Mouse (Mus musculus) megakaryocyte-erythroid progenitor cell, adult 5-6 weeks (primary cell): Measurements from ENCODE around the gene Plcb4. TPM values are rescaled to one million over a fixed set of nuclear protein-coding genes. Genes with fewer than 3 reads are reported as not detected.
"Not testable (repeated sequence)": the region's sequence is repeated elsewhere in the genome, so short reads cannot be mapped to it uniquely, and the experiment has no call there.

ENCODE experiments used
- ATAC-seq: replicated peaks from 2 replicates; pipeline ENCODE4 v1.8.0; 2016; ENCODE audit warnings: mild to moderate bottlenecking, inconsistent platforms; ENCODE audit not compliant: severe bottlenecking, poor library complexity, low FRiP score, low TSS enrichment
- total RNA-seq, 2 experiments: library from RNA; stranded (forward) in 1 of 2; stranded (reverse) in 1 of 2; fragments of 200-1000, 215-1000 nt in 1 of 2; fragments of >200 nt in 1 of 2; fragmentation: Nextera tagmentation in 1 of 2; gene quantifications; 2 replicates each; pipeline ENCODE4 v1.2.3; 2014 to 2017

Plcb4 gene
- total RNA-seq, 2 experiments from 2014 or later, result 23.4 to 25.3 TPM

DNA sequence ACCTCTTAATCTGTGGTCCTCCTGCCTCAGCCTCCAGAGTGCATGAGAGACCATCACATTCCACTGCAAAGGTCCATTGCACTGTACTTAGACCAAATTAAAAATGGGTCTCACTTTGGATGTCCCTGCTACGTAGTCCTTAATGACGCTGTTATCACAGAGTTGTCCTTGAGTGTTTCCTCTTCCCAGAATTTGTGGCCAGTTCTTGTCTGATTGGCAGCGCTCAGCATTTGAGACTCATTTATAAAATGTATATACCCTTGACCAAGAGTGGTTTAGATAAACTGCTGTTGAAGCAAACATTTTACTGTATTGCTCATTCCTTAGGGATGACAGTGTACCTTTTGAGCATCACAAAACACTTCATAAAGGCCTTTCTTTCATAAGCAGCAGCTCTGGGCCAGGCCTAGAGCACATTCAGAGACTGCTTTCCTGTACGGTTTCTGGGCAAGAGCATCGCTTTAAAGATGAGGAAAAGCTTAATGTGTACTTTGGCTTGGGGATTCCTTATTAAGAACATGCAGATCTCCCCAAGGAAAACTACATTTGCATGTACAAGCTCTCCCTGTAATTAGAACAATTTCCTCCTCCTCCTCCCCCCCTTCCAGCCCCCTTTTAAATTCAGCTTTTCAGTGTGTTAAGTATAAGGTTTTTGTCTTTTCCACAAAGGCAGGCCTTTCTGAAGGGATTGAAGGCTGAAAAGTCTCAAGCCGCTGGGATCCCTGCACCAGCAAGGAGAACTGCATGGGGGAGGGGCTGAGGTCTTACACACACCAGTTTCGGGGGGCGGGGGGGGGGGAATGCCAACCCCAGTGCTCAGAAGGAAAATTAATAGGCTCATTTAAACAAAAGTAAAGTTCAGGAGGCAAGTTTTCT lies 52.5 kb downstream of the Plcb4 start:
- peak; percentile 18; the same call in 1 of the 2 replicates for ATAC-seq

GRCm38 (mm10) chr2:135711925-135712288 lies 53.1 kb downstream of the Plcb4 start:
- ATAC-seq, result peak; percentile 79

DNA sequence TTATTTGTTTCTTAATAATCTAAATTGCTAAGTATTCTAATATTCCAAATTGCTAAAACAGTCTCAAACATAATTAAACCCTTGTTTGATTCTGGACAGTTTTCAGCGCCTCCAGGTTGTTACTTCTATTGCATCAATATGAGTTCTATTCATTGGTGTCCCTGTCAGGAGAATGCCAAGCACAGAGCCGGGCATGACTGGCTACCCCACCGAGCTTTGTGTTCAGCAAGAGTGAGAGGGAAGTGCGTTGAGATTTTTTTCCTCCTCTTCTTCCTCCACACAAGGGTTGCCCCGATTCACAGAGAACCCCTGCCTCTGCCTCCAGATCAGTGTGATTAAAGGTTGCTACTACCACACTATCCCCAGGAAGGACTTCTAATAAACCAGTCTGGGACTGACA lies 53.5 kb downstream of the Plcb4 start:
- no peak for ATAC-seq

DNA sequence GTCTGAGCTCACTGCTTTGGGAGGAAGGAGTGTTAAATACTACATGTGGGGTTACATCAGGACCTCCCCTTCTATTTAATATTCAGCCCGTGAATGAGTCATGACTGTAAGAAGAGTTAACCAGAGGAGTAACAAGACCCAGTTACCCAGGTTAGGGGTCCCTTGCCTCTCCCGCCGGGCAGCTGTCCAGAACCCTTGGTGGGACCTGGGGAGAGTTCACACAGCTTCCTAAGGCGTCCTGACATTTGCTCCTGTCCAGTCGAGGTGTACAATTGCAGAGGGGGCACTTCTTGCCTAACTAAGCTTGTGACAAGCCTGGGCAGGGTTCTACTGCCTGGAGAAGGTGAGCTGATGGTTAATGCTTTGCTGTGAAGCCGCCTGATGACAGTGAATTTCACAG lies 54.1 kb downstream of the Plcb4 start:
- ATAC-seq, result no peak

DNA sequence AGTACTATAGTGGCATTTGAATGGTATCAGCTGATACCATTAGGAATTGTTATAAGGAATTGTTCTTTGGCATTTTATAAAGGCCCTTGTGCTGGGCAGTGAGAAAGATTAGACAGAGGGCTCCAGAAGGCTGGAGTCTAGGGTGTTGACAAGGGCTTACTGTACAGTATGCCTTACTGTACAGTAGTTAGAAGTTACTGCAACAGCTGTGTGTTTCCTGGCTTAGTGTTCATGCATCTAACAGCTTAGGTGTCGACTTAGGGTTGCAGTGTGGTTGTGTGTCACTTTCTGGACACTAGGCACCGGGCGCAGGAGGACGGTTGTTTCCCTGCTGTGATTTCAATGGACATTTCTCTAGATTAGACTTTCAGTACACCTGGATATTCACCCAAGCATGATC lies 57.4 kb downstream of the Plcb4 start:
- ATAC-seq, result no peak

DNA sequence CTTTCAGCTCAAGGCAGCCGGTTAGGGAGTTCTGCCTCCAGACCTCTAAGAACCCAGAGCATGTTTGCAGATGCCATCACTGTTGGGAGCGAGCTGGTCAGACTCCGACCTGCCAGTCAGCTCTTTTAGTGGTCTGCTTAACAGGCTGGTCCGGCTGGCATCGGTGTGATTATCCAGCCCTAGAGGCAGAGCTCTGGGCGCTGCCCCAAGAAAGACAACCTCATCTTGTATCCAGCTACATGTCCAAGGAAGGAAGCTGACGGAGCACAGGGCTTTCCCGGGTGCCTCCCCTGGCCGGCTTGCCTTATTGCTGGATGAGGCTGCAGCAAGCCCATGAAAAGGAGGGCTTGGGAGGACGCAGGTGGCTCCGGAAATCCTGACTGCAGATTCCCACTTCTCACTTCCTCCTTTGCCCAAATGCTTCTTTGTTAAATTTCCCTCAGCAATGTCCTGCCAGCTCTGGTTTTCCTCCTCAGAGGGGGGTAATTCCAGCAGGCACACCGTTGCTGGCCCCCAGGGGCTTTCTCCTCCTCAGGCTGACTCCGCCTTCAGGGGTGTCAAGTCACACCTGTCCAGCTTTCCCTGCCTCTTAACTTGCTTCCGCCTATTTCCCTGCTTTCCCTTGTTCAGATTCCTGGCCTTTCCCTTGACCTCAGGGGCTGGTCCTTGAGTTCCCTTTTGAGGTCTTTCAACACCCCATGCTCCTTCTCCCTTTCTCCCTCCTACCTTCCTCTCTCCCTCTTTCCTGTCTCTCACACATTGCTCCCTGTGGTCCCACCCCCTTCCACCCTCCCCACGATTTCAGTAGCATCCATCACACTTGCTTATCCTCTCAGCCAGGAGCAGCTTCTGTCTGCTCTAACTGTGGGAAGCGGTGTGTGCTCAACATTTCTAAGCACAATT lies 58.7 kb downstream of the Plcb4 start:
- 0 out of 2 replicates have a peak, but pooled peaks have one; percentile 17 for ATAC-seq

DNA sequence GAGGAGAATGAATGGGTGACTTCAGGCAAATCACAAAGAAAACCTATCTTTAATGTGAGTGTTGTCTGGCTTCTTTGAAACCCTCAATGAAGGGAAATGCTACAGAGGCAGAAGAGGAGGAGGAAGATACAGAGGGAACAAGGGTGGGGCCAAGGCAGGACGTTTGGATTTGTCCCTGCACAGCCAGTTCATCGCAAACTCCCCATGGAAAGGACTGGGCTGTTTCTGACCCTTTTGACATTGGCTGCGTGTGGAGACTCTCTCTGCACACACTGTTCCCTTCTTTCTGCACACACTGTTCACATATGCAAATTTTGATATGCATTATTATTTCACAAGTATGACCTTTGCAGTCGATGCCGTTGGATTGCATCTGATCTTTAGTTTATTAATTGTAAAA lies 63.3 kb downstream of the Plcb4 start:
- no peak for ATAC-seq

- no peak for ATAC-seq
These were observed 64.6 kb downstream of the Plcb4 start for GRCm38 (mm10) chr2:135723387-135723786.

DNA sequence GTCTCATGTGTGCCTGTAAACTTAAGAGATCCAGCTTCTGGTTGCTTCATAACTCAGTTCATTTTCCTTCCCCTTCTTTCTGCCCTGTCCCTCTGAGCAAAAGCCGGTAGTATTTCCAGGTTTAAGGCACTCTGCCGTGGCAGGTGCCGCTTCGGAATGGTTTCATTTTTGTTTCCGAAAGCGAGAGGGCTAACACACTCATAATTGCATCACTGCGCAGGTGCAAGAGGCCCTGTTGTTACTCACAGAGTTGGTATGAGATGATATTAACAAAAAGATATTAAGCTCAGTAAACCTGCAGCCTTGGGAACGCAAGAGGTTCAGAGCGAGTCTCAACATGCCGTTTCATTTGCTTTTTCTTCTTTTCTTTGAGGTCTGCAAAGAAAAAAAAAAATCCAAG lies 65.7 kb downstream of the Plcb4 start:
- ATAC-seq, result no peak

GRCm38 (mm10) chr2:135725362-135725761 lies 66.6 kb downstream of the Plcb4 start:
- peak; percentile 47; the same call in 1 of the 2 replicates for ATAC-seq

DNA sequence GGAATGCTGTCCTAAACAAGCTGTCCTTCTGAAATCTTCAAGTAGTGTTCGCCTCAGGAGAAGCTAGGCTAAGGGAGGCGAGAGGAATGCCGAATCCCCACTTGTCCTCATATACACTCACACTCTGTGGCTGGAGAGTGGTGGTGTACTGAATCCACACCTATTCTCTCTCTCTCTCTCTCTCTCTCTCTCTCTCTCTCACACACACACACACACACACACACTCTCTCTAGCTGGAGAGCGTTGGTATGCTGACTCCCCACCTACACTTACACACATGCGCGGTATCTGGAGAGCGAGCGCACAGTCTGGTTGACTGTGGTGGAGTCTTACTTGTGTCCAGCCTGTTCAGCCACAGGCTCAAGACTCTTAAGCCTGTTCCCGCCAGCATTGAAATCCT lies 68.3 kb downstream of the Plcb4 start:
- no peak for ATAC-seq

- ATAC-seq, result no peak
These were observed 69.1 kb downstream of the Plcb4 start for GRCm38 (mm10) chr2:135727925-135728324.

DNA sequence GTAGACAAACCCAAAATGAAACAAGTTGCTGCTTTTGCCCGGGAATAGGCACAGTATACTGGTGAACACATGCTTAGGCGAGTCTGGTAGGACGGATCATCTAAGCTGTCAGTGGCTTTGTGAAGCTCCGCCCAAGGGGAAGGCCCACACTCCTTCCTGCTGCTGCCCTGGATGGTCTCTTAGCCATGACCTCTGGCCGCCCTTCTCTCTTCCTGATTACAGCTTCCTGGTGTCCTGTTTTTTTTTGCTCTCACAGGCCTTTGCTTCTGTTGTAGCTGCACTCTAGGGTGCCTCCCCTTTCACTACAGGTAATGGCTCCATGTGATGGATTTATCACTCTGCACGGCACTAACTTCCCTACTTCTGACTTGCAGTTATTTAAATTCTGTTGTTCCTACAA lies 72.8 kb downstream of the Plcb4 start:
- ATAC-seq, result peak; percentile 70

- ATAC-seq, result peak; percentile 48; the same call in 1 of the 2 replicates
These were observed 73.8 kb downstream of the Plcb4 start for GRCm38 (mm10) chr2:135732651-135733050.

DNA sequence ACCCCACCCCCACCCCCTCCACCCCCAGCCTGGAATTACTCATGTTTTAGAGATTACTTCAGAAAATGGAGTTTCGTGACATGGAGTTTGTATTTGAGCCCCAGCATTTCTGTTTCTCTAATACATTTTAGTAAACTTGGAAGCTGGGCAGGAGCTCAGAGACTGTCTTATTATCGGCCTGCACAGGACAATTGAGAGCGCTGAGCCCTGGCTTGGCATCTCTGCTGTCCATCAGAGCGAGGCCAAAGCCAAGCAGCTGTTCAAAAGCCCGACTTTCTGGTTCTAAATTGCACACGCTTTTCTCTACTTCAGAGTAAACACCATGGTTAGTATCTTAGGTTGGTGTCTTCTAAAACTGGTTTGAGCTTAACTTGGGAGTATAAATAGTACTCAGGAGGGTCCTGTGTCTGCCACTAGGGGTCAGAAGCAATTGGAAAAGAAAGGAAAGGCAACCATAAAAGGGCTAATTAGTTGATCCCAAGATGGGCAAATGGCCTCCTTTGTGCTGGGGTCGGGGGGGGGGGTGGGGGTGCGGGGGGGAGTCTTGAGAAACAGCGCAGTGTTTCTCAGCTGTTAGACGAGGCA lies 75.2 kb downstream of the Plcb4 start:
- no peak for ATAC-seq

- ATAC-seq, result no peak
These were observed 78.7 kb downstream of the Plcb4 start for GRCm38 (mm10) chr2:135737506-135737905.

- not testable (repeated sequence) for ATAC-seq
These were observed 79.4 kb downstream of the Plcb4 start for GRCm38 (mm10) chr2:135738022-135738780.

DNA sequence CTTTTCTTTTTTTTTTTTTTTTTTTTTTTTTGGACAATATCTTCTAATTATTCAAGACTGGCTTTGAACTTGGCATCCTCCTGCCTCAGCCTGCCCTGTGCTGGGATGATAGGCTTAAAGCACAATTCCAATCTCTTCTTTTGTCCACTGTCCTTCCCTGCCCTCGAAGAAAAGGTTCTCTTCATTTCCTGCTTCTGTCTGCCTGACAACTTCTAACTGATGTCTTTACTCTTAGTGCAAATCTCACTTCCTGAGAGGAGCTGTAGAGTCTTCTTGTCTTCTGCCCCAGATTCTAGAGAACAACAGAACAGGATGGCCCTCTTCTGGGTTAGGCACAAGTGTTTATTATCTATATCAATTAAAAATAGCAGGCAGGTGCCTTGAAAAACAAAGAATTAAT lies 80.1 kb downstream of the Plcb4 start:
- ATAC-seq, result no peak

DNA sequence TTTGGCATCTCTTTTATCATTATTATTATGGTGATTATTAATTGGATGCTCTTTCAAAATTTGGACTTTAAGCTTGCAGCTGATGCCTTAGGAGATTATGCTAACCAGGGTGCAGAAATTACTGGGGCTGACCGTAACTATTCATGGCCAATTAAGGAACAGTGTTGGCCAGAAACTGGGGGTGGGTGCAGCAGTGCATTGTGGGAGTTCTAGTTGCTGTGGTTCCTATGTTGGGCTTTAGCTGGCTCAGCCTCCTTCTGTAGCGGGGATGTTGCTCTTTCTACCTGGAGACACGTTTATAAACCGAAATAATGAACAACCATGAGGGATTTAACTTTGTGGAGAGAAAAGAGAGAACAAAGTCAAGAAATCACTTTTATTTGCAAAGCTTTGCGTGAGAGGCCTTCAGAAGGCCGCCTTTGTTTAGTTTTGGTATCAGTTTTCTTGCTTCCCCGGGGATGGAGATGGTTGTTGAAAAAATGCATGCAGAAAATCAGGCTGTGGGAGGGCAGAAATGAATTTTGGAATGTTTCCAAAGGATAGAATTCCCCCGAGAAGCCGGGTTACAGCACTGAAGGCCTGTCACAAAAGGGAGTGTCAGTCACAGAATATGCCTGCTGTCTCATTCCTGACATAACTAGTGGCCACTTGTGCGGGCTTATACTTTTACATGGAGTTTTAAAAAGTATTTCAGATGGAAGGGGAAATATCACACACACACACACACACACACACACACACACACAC lies 84.3 kb downstream of the Plcb4 start:
- no peak for ATAC-seq
